Comparison of ENCODE assay signal across 17 mouse cellular contexts in genomic region chr13:70198638-70199037, GRCm38 (mm10).
"Had no signal": no experiment of that assay in that cellular context is flagged by ENCODE, and none has a peak within 500 bp of the region (broad histone marks: within the 10 kb centered on the region; RNA-seq: fewer than 3 reads in every experiment).

No protein-coding gene starts in this region.

- H3K27me3 ChIP-seq: liver, embryonic 12.5 days; lung, embryonic 15.5 days; midbrain, embryonic 12.5 days; neural tube, embryonic 13.5 days; neural tube, embryonic 15.5 days had no signal

- H3K9ac ChIP-seq: liver, embryonic 12.5 days; liver, embryonic 14.5 days; lung, embryonic 15.5 days; midbrain, embryonic 12.5 days; neural tube, embryonic 13.5 days; neural tube, embryonic 15.5 days had no signal

- H3K36me3 ChIP-seq: liver, embryonic 12.5 days; lung, embryonic 15.5 days; midbrain, embryonic 10.5 days; midbrain, embryonic 12.5 days; neural tube, embryonic 13.5 days; neural tube, embryonic 15.5 days had no signal

- H3K9me3 ChIP-seq: liver, embryonic 12.5 days; lung, embryonic 15.5 days; midbrain, embryonic 10.5 days; midbrain, embryonic 12.5 days; neural tube, embryonic 13.5 days; neural tube, embryonic 15.5 days had no signal

- H3K4me2 ChIP-seq: liver, embryonic 12.5 days; lung, embryonic 15.5 days; midbrain, embryonic 12.5 days; neural tube, embryonic 13.5 days; neural tube, embryonic 15.5 days had no signal

- DNase-seq: lung, adult 18-20 months; retina, postnatal 1 day; right cerebral cortex, adult 18-20 months; right cerebral cortex, postnatal 25 days; right cerebral cortex, postnatal 4 days; spleen, adult 18-20 months; thymus, adult 18-20 months; thymus, postnatal 14 days; thymus, postnatal 36 days had no signal

- H3K27ac ChIP-seq: liver, embryonic 12.5 days; liver, embryonic 14.5 days; midbrain, embryonic 10.5 days; midbrain, embryonic 12.5 days; neural tube, embryonic 13.5 days; neural tube, embryonic 15.5 days had no signal

- H3K4me1 ChIP-seq: liver, embryonic 12.5 days had no signal

- H3K4me3 ChIP-seq: liver, embryonic 12.5 days; lung, embryonic 15.5 days; midbrain, embryonic 10.5 days; midbrain, embryonic 12.5 days; myocyte; neural tube, embryonic 13.5 days; neural tube, embryonic 15.5 days had no signal

- ATAC-seq: liver, embryonic 12.5 days had no signal
